Mouse (Mus musculus) cortical plate, adult 2 months (tissue): ENCODE results near the gene Wdtc1. TPM values are rescaled to one million over a fixed set of nuclear protein-coding genes. Genes with fewer than 3 reads are reported as not detected.

Experiments
- H3K27ac ChIP-seq: fragments of 200-500 bp; 2 replicates; pipeline ENCODE4 v1.5.1; 2012; ENCODE audit warnings: low read length, control low read depth, inconsistent platforms; ENCODE audit not compliant: insufficient read depth
- H3K4me1 ChIP-seq: fragments of 200-500 bp; 2 replicates; pipeline ENCODE4 v1.6.1; 2011; ENCODE audit warnings: low read length; ENCODE audit not compliant: control insufficient read depth, insufficient read depth
- H3K4me3 ChIP-seq: fragments of 200-500 bp; 2 replicates; pipeline ENCODE4 v1.5.1; 2011; ENCODE audit warnings: mild to moderate bottlenecking, low read length, control low read depth; ENCODE audit not compliant: insufficient read depth
- CTCF ChIP-seq: fragments of 200-500 bp; IDR thresholded peaks from 2 replicates; pipeline ENCODE4 v1.5.1; 2011; ENCODE audit warnings: mild to moderate bottlenecking, control low read depth, low read length; ENCODE audit not compliant: insufficient read depth; ENCODE audit errors: extremely low read depth
- POLR2A ChIP-seq: fragments of 200-500 bp; IDR thresholded peaks from 2 replicates; pipeline ENCODE4 v1.6.1; 2011; ENCODE audit warnings: mild to moderate bottlenecking, low read length, control low read depth; ENCODE audit not compliant: insufficient read depth; ENCODE audit errors: extremely low read depth
- polyA plus RNA-seq: library from polyadenylated mRNA; depleted of rRNA; stranded (reverse); fragments of >200 nt; gene quantifications from 2 replicates; pipeline ENCODE4 v1.2.3, GENCODE M21; 2012

The Wdtc1 gene
- polyA plus RNA-seq, 1 experiment = 46.6 TPM

- Histone ChIP-seq H3K27ac (no peak overlapping the region), H3K4me3 (no peak overlapping the region), H3K4me1 (peaks cover 14% of the 10 kb centered on the region)
- TF ChIP-seq CTCF (no peak), POLR2A (peak; percentile 22; the same call in 1 of the 2 replicates)
Measured at GRCm38 (mm10) chr4:133391185-133392040, 38.1 kb upstream of the Wdtc1 start.

- H3K4me1 ChIP-seq = peaks cover 14% of the 10 kb centered on the region
- H3K27ac ChIP-seq = no peak overlapping the region
- TF ChIP-seq CTCF = no peak
- TF ChIP-seq POLR2A = no peak
- H3K4me3 ChIP-seq = no peak overlapping the region
Measured at GRCm38 (mm10) chr4:133390585-133390984, 37.3 kb upstream of the Wdtc1 start.

GRCm38 (mm10) chr4:133390042-133390441 is 36.8 kb upstream of the Wdtc1 start:
- no peak for TF ChIP-seq CTCF
- no peak for TF ChIP-seq POLR2A
- H3K27ac ChIP-seq = no peak overlapping the region
- no peak overlapping the region for H3K4me3 ChIP-seq
- H3K4me1 ChIP-seq = peaks cover 12% of the 10 kb centered on the region

GRCm38 (mm10) chr4:133388781-133389552 is 35.7 kb upstream of the Wdtc1 start:
- peaks cover 16% of the 10 kb centered on the region for H3K4me1 ChIP-seq
- no peak overlapping the region for H3K4me3 ChIP-seq
- TF ChIP-seq CTCF = no peak
- H3K27ac ChIP-seq = no peak overlapping the region

- TF ChIP-seq POLR2A (no peak), CTCF (no peak)
- Histone ChIP-seq H3K4me3 (no peak overlapping the region), H3K27ac (no peak overlapping the region), H3K4me1 (peaks cover 16% of the 10 kb centered on the region)
Measured at GRCm38 (mm10) chr4:133387053-133387452, 33.8 kb upstream of the Wdtc1 start.

GRCm38 (mm10) chr4:133386061-133386797 is 32.9 kb upstream of the Wdtc1 start:
- TF ChIP-seq CTCF (no peak), POLR2A (no peak)
- Histone ChIP-seq H3K4me3 (no peak overlapping the region), H3K4me1 (peaks cover 12% of the 10 kb centered on the region), H3K27ac (no peak overlapping the region)

GRCm38 (mm10) chr4:133381141-133381540 is 27.9 kb upstream of the Wdtc1 start:
- TF ChIP-seq POLR2A (no peak), CTCF (no peak)
- Histone ChIP-seq H3K4me1 (peaks cover 10% of the 10 kb centered on the region), H3K4me3 (no peak overlapping the region), H3K27ac (no peak overlapping the region)

- TF ChIP-seq POLR2A (no peak), CTCF (no peak)
- no peak overlapping the region for H3K27ac ChIP-seq
- no peak overlapping the region for H3K4me3 ChIP-seq
- peaks cover 8% of the 10 kb centered on the region for H3K4me1 ChIP-seq
Measured at GRCm38 (mm10) chr4:133380532-133380931, 27.3 kb upstream of the Wdtc1 start.

- Histone ChIP-seq H3K4me3 (no peak overlapping the region), H3K4me1 (peaks cover 8% of the 10 kb centered on the region), H3K27ac (no peak overlapping the region)
- TF ChIP-seq POLR2A = no peak
- TF ChIP-seq CTCF = no peak
Measured at GRCm38 (mm10) chr4:133379861-133380260, 26.6 kb upstream of the Wdtc1 start.
